Mouse (Mus musculus) stomach, embryonic 14.5 days (tissue): ENCODE results near the gene Topors. TPM values are rescaled to one million over a fixed set of nuclear protein-coding genes. Genes with fewer than 3 reads are reported as not detected.
A peak's percentile ranks its signal among the peaks of the same experiment; 100 is the strongest.
"Not testable (repeated sequence)": the region's sequence is repeated elsewhere in the genome, so short reads cannot be mapped to it uniquely, and the experiment has no call there.

Experiments used
- ATAC-seq: fragments of 200-750 bp; cut with Nextera tagmentation; 2 replicates; pipeline ENCODE4 v1.8.0; 2017; ENCODE audit warnings: low read depth, moderate TSS enrichment; ENCODE audit not compliant: insufficient number of reproducible peaks, insufficient read depth, low FRiP score
- H3K27ac ChIP-seq: fragments of 300-500 bp; sonication (generic); 2 replicates; pipeline ENCODE4 v1.5.1; 2014; ENCODE audit warnings: mild to moderate bottlenecking, low read length, moderate library complexity, mixed read lengths
- H3K27me3 ChIP-seq: fragments of 300-500 bp; sonication (generic); 2 replicates; pipeline ENCODE4 v1.6.1; 2014; ENCODE audit warnings: low read length, control low read depth, mixed read lengths; ENCODE audit not compliant: control insufficient read depth, insufficient read depth
- H3K36me3 ChIP-seq: fragments of 300-500 bp; sonication (generic); 2 replicates; pipeline ENCODE4 v1.6.1; 2014; ENCODE audit warnings: mild to moderate bottlenecking, control low read depth, low read length, moderate library complexity, mixed read lengths; ENCODE audit not compliant: control insufficient read depth, insufficient read depth
- H3K4me1 ChIP-seq: fragments of 300-500 bp; sonication (generic); 2 replicates; pipeline ENCODE4 v1.6.1; 2014; ENCODE audit warnings: low read length, control low read depth, mixed read lengths; ENCODE audit not compliant: control insufficient read depth, insufficient read depth
- H3K4me2 ChIP-seq: fragments of 300-500 bp; sonication (generic); replicated peaks from 2 replicates; pipeline ENCODE4 v1.6.1; 2014; ENCODE audit warnings: low read depth, low read length, control low read depth
- H3K4me3 ChIP-seq: fragments of 300-500 bp; sonication (generic); 2 replicates; pipeline ENCODE4 v1.5.1; 2014; ENCODE audit warnings: low read depth, low read length, control low read depth
- H3K9ac ChIP-seq: fragments of 300-500 bp; sonication (generic); replicated peaks from 2 replicates; pipeline ENCODE4 v1.6.1; 2014; ENCODE audit warnings: low read depth, mild to moderate bottlenecking, control low read depth, low read length, moderate library complexity, mixed read lengths
- H3K9me3 ChIP-seq: fragments of 300-500 bp; sonication (generic); 2 replicates; pipeline ENCODE4 v1.6.1; 2016; ENCODE audit warnings: low read depth, low read length, control low read depth; ENCODE audit not compliant: control insufficient read depth
- WGBS: fragments of 180-500 bp; shearing (Covaris S2); extraction: QIAGEN DNeasy Blood & Tissue Kit; methylation state at CpG from one replicate; pipeline ENCODE4 v1.1.7; 2014; 5-methylcytosine and 5-hydroxymethylcytosine counted together
- polyA plus RNA-seq: library from polyadenylated mRNA; unstranded; fragments of >200 nt; fragmentation: Nextera tagmentation; extraction: Ambion mirVana; gene quantifications from 2 replicates; pipeline ENCODE4 v1.2.1, GENCODE M21; 2014

Gene Topors
- polyA plus RNA-seq, 1 experiment from 2014 or later = 40.6 TPM

GRCm38 (mm10) chr4:40299169-40299568 is 29.5 kb upstream of the Topors start:
- H3K4me3 ChIP-seq = no peak overlapping the region
- H3K9me3 ChIP-seq = no peaks in the 10 kb centered on the region; the same call in 1 of the 2 replicates
- no peak overlapping the region for H3K9ac ChIP-seq
- H3K27ac ChIP-seq = no peak overlapping the region
- 60% methylated on average over 5 of the region's 5 CpGs for WGBS
- no peak for ATAC-seq
- no peaks in the 10 kb centered on the region for H3K4me1 ChIP-seq
- H3K27me3 ChIP-seq = no peaks in the 10 kb centered on the region
- H3K36me3 ChIP-seq = no peaks in the 10 kb centered on the region
- no peak overlapping the region for H3K4me2 ChIP-seq

- not testable (repeated sequence) for H3K4me2 ChIP-seq, ATAC-seq, H3K4me3 ChIP-seq, H3K9me3 ChIP-seq, H3K27me3 ChIP-seq, H3K36me3 ChIP-seq, H3K9ac ChIP-seq, H3K4me1 ChIP-seq, H3K27ac ChIP-seq
- WGBS = 91% methylated on average over 11 of the region's 11 CpGs
Measured at GRCm38 (mm10) chr4:40291511-40291910, 21.9 kb upstream of the Topors start.

- peaks cover 6% of the 10 kb centered on the region; the same call in 1 of the 2 replicates for H3K9me3 ChIP-seq
- no peaks in the 10 kb centered on the region for H3K36me3 ChIP-seq
- H3K4me3 ChIP-seq = no peak overlapping the region
- no peak overlapping the region for H3K27ac ChIP-seq
- no peak for ATAC-seq
- no peak overlapping the region for H3K9ac ChIP-seq
- H3K27me3 ChIP-seq = no peaks in the 10 kb centered on the region
- 81% methylated on average over 2 of the region's 2 CpGs for WGBS
- no peak overlapping the region for H3K4me2 ChIP-seq
- no peaks in the 10 kb centered on the region for H3K4me1 ChIP-seq
Measured at GRCm38 (mm10) chr4:40289046-40289445, 19.4 kb upstream of the Topors start.

DNA sequence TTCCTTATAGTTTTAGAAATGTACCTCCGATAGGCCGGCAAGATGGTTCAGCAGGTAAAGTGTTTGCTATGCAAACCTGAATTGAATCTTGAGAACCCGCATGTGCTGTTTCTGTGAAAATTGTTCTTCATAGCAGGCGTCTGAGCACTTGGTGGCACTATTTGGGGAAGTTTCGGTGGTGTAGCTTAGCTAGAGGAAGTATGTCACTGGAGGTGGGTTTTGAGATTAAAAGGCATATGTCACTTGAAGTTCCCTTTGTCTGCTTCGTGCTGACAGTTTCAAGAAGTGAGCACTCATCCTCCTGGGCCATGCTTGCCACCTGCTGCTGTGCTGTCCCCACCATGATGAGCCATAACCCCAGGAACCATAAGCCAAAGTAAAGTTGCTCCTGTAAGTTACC is 17.8 kb upstream of the Topors start:
- no peaks in the 10 kb centered on the region for H3K27me3 ChIP-seq
- no peak overlapping the region for H3K27ac ChIP-seq
- no peaks in the 10 kb centered on the region for H3K4me1 ChIP-seq
- WGBS = 72% methylated on average over 6 of the region's 6 CpGs
- H3K4me3 ChIP-seq = no peak overlapping the region
- no peak overlapping the region for H3K9ac ChIP-seq
- no peaks in the 10 kb centered on the region for H3K36me3 ChIP-seq
- peaks cover 3% of the 10 kb centered on the region; the same call in 1 of the 2 replicates for H3K9me3 ChIP-seq
- no peak overlapping the region for H3K4me2 ChIP-seq
- ATAC-seq = no peak

- Histone ChIP-seq H3K4me3 (no peak overlapping the region), H3K9ac (no peak overlapping the region), H3K27me3 (no peaks in the 10 kb centered on the region), H3K4me2 (no peak overlapping the region), H3K9me3 (peaks cover 2% of the 10 kb centered on the region; the same call in 1 of the 2 replicates), H3K27ac (no peak overlapping the region), H3K4me1 (no peaks in the 10 kb centered on the region), H3K36me3 (no peaks in the 10 kb centered on the region)
- 17% methylated on average over 4 of the region's 4 CpGs for WGBS
- no peak for ATAC-seq
Measured at GRCm38 (mm10) chr4:40285582-40285981, 15.9 kb upstream of the Topors start.

DNA sequence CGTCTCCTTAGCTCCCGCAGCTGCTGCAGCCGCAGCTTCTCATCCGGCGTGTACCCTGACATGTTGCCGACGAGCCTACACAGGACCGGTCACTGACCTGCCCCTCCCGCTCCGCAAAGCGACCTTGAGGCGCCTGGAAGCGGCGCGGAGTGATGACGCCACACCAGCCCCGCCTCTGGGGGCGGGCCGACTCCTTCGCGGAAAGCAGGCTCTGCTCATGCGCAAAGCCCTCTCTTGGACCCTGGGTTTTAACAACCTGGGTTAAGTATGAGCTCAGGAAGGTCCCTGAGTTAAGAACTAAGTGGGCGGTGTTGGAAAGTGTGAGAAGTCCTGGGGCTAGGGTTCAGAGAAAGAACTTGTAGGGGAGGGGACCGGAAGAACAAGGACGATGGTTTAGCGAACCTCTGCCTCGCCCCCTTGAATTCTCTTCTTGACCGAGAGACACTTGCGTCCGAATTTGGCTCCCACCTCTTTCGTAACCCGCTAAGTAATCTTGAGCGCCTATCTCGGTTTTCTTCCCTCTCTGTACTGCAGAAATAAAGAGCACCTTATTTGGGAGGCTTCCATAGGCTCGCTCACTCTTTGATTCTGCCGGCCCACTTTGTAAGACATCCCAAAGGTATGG is 9.7 kb upstream of the Topors start, which contains the start of gene Ndufb6:
Gene Ndufb6, minus strand, starts transcription at position 146 of the 625 bp plus-strand sequence.
- Histone ChIP-seq H3K27me3 (no peaks in the 10 kb centered on the region), H3K4me1 (peaks cover 3% of the 10 kb centered on the region), H3K36me3 (peaks cover 6% of the 10 kb centered on the region; the same call in 1 of the 2 replicates), H3K4me3 (peak within 1 kb of the TSS; percentile 80), H3K9ac (peak within 1 kb of the TSS; percentile 85), H3K4me2 (peak within 1 kb of the TSS; percentile 77), H3K27ac (peak within 1 kb of the TSS; percentile 81; the same call in 1 of the 2 replicates), H3K9me3 (no peaks in the 10 kb centered on the region)
- under 1% methylated on average over 36 of the region's 36 CpGs for WGBS
- peak; percentile 93 for ATAC-seq

GRCm38 (mm10) chr4:40278880-40279275 is 9.2 kb upstream of the Topors start:
- Histone ChIP-seq H3K27ac (no peak overlapping the region), H3K4me3 (peak overlapping the region; percentile 80)

DNA sequence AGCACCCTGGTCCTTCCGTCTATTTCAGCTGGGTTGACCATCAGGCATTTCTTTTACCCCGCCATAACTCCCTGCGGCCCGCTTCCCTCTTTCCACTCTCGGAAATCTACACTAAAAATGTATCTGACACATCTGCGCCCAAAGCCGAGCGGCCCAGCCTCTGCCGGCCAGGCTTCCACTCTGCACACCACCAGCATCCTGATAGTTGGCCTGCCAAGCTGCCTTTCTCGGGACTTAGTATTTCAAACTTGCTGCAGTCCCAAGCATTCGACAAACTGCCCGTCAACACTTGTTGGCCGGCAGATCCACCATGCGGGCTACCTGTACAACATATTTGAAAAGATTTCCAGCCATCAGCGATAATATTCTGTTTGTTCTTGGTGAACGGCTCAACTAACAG is 815 bp downstream of the Topors start:
- H3K4me2 ChIP-seq = peak overlapping the region; percentile 91
- peak overlapping the region; percentile 88 for H3K4me3 ChIP-seq
- H3K9me3 ChIP-seq = no peaks in the 10 kb centered on the region
- H3K9ac ChIP-seq = peak overlapping the region; percentile 84
- no peaks in the 10 kb centered on the region for H3K27me3 ChIP-seq
- ATAC-seq = no peak
- WGBS = 0% methylated on average over 16 of the region's 16 CpGs
- H3K27ac ChIP-seq = peak overlapping the region; percentile 98
- H3K36me3 ChIP-seq = peaks cover 42% of the 10 kb centered on the region
- H3K4me1 ChIP-seq = peaks cover 14% of the 10 kb centered on the region

More at GRCm38 (mm10) chr4:40278880-40279275, 9.2 kb upstream of the Topors start:
- peak; percentile 53 for ATAC-seq
- Histone ChIP-seq H3K27me3 (no peaks in the 10 kb centered on the region), H3K9me3 (no peaks in the 10 kb centered on the region), H3K36me3 (peaks cover 6% of the 10 kb centered on the region; the same call in 1 of the 2 replicates), H3K9ac (peak overlapping the region; percentile 85), H3K4me1 (peaks cover 3% of the 10 kb centered on the region), H3K4me2 (peak overlapping the region; percentile 77)
- 1% methylated on average over 21 of the region's 21 CpGs for WGBS
